10 mouse cellular contexts compared by ENCODE assay signal in the genomic region with DNA sequence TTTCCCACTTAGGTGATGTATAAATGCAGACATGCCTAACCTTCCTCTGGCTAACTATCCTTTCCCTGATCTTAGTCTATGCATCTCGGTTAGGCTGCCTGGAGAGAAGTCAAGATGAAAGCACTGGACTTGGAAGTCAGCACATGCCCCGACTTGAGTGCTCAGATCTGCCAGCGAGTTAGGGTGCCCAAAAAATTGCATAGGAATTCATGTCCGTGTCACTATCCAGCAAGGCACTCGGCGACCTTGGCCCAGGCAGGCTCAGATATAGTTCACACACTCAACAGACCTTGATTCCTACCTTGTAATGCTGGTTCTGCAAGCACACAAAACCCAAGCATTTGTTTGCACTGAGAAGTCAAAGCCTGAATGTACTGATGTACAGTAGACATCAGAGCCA.
"Had no signal": no experiment of that assay in that cellular context is flagged by ENCODE, and none has a peak within 500 bp of the region (broad histone marks: within the 10 kb centered on the region; RNA-seq: fewer than 3 reads in every experiment).

No protein-coding gene starts in this region.

- DNase-seq: kidney, adult 18-20 months; kidney, postnatal 10 days; kidney, postnatal 4 days; liver; liver, embryonic 13.5 days; liver, postnatal 0 days; right cerebral cortex, adult 18-20 months; right cerebral cortex, postnatal 25 days; thymus, adult 18-20 months; thymus, postnatal 14 days had no signal
